Mouse (Mus musculus) mouse trophoblast stem cell (cell line): ENCODE data around the gene Nup210.

ENCODE experiments used
- in situ Hi-C, 2 experiments: fragments of 300-500 bp; cut with MseI, MboI; formaldehyde crosslinking; loops; 2 replicates in 1 of 2; 3 replicates in 1 of 2; pipeline ENCODE4 v1.15.1; 2025

The Nup210 gene

GRCm38 (mm10) chr6:90974279-90974678, 142.3 kb downstream of the Nup210 start:
- in situ Hi-C loops: no loop called here

- in situ Hi-C loops: no loop called here
Observed at GRCm38 (mm10) chr6:90969341-90969871, 147.2 kb downstream of the Nup210 start.
